Mouse (Mus musculus) thymus, adult 18-20 months (tissue): ENCODE measurements around the gene Tmem79.
"Not testable (repeated sequence)": the region's sequence is repeated elsewhere in the genome, so short reads cannot be mapped to it uniquely, and the experiment has no call there.

ENCODE experiments used
- DNase-seq, 2 experiments: peaks; one replicate each; pipeline ENCODE4 v3.0.0; 2022; ENCODE audit warnings: mixed read lengths in 2 of 2

The Tmem79 gene

DNA sequence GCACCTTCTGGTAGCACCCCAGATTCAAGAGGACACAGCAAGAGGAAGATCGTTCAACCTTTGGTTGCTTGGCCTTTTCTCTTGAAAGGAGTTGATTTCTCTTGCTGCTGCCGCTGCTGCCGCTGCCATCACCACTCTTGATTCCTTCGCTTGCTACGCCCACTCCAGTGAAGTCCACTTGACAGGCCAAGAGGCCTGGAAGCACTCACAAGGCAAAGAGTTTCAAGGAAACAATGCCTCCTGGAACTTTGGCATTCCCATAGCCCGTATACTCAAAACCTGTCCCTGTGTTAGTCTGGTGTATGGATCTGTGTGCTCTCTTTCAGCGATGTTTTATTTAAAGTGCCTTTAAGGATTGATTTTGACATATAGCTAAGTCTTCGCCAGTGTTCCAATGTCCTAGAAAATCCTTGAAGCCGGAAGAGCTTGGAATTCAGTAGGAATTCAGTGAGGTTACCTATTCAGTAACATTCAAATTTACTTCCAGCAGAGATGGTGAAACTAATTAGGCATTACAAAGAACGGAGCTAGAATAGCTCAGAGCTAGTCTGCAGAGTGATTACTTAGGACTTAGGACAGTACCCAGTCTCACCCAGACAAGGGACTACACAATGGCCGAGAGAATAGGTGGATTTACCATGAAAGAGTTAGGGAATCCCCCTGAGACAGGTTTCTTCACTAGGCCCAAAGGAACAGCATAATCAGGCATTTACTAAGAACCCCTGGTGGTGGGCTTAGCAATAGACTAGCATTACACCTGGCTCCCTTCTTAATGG, 54.6 kb downstream of the Tmem79 start:
- not testable (repeated sequence) for DNase-seq

DNA sequence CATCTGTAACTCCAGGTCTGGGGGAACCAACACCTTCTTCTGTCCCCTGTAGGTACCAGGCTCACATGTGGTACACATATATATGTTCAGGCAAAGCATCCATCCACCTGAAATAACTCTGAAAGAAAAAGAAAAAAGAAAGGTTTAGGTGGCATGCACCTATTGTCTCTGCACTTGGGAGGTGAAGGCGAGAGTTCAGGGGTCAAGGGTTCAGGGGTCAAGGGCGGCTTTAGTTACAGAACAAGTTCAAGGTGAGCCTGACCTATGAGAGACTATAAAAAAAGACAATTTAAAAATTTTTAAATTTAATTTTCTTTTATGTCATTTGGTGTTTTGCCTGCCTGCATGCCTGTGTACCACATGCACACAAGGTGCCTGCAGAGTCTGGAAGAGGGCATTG, 55.9 kb downstream of the Tmem79 start:
- no peak for DNase-seq
